Mouse (Mus musculus): ENCODE measurements around the gene Fam107b.

DNA sequence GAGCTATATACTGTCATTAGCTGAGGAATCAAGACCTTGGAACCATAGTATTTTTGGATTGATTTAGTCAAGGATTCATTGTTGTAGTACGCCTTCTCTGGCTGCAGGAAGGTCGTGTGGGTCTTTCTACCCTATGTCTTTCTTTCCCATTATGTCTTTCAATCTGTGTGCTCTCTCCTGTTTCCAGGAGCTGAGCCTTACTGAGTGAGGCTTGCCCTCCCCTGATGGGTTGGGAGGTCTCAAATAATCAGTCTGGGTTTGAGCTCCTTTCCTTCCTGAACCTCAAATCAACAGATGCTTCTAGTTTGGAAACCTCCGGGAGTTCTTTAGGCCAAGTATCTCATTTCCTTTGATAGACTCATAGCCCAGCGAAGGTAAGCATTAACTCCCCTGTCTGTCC is 119.9 kb downstream of the Fam107b start:
- no peak for TF ChIP-seq CTCF (IDR thresholded peaks at IDR 0.05; ENCODE audit: low read depth, low read length)
- TF ChIP-seq GATA1 (IDR thresholded peaks at IDR 0.05; ENCODE audit: borderline replicate concordance, low read length) = no peak
- no peak for TF ChIP-seq TAL1 (conservative IDR thresholded peaks at IDR 0.05; ENCODE audit: low read depth, low read length)
